Mouse (Mus musculus) liver, postnatal 0 days (tissue): ENCODE measurements at regions not wholly inside any gene's neighbourhood (a gene's known extent, or its start where the extent isn't known, plus 50 kb on each side); places are given as distances from the start of the nearest gene placed in this dataset.

Source experiments
- CTCF ChIP-seq: sonication (generic); IDR thresholded peaks from 2 replicates; pipeline ENCODE4 v1.5.1; 2016; ENCODE audit warnings: antibody characterized with exemption, low read depth
- EP300 ChIP-seq: IDR thresholded peaks from 2 replicates; pipeline ENCODE4 v1.6.1; 2016; ENCODE audit warnings: antibody characterized with exemption, low read depth, mild to moderate bottlenecking

DNA sequence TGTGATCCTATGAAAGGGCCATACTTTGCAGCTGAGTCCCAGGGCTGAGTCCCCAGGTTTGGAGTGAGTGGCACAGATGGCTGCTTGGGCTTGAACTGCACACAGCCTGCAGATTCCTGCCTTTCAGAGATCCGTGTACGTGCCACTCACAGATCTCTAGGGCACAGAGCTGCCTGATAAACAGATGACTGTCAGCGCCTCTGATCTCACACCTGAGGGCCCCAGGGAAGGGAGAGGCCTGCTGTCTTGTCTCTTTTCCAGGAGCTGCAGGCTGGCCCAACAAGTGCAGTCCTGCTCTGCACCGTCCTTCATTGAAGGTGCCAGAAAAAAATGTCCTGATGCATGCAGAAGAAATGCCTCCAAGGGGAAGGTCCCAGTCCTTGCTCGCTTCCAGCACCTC lies 579.5 kb downstream of the Insc start:
- TF ChIP-seq CTCF (no peak), EP300 (no peak)
